Mouse (Mus musculus) liver, embryonic 16.5 days (tissue): Measurements from ENCODE around the gene Stxbp3. TPM values are rescaled to one million over a fixed set of nuclear protein-coding genes. Genes with fewer than 3 reads are reported as not detected.

Source experiments
- ATAC-seq: fragments of 200-750 bp; cut with Nextera tagmentation; 2 replicates; pipeline ENCODE4 v1.8.0; 2017; ENCODE audit warnings: low read depth, mild to moderate bottlenecking, moderate number of reproducible peaks, moderate library complexity
- H3K27ac ChIP-seq: fragments of 300-500 bp; sonication (generic); 2 replicates; pipeline ENCODE4 v1.5.1; 2014; ENCODE audit warnings: mild to moderate bottlenecking, low read length
- H3K27me3 ChIP-seq: fragments of 300-500 bp; sonication (generic); 2 replicates; pipeline ENCODE4 v1.6.1; 2014; ENCODE audit warnings: low read depth, low read length, mixed read lengths; ENCODE audit not compliant: control insufficient read depth, insufficient read depth
- H3K36me3 ChIP-seq: fragments of 300-500 bp; sonication (generic); 2 replicates; pipeline ENCODE4 v1.6.1; 2014; ENCODE audit warnings: mild to moderate bottlenecking; ENCODE audit not compliant: control insufficient read depth, insufficient read depth
- H3K4me1 ChIP-seq: fragments of 300-500 bp; sonication (generic); 2 replicates; pipeline ENCODE4 v1.6.1; 2014; ENCODE audit warnings: low read depth, low read length, mixed read lengths; ENCODE audit not compliant: control insufficient read depth
- H3K4me2 ChIP-seq: fragments of 300-500 bp; sonication (generic); 2 replicates; pipeline ENCODE4 v1.6.1; 2014; ENCODE audit warnings: low read depth, low read length, mixed read lengths
- H3K4me3 ChIP-seq: fragments of 300-500 bp; sonication (generic); 2 replicates; pipeline ENCODE4 v1.5.1; 2014; ENCODE audit warnings: low read depth, mild to moderate bottlenecking, low read length
- H3K9ac ChIP-seq: fragments of 300-500 bp; sonication (generic); 2 replicates; pipeline ENCODE4 v1.6.1; 2014; ENCODE audit warnings: low read depth, low read length
- H3K9me3 ChIP-seq: fragments of 300-500 bp; sonication (generic); replicated peaks from 2 replicates; pipeline ENCODE4 v1.6.1; 2016; ENCODE audit warnings: low read length; ENCODE audit not compliant: control insufficient read depth
- whole genome bisulfite sequencing: fragments of 180-500 bp; shearing (Covaris S2); extraction: QIAGEN DNeasy Blood & Tissue Kit; methylation state at CpG from one replicate; pipeline ENCODE4 v1.1.7; 2014; ENCODE audit not compliant: insufficient replicate concordance; 5-methylcytosine and 5-hydroxymethylcytosine counted together
- polyA plus RNA-seq: library from polyadenylated mRNA; unstranded; fragments of >200 nt; fragmentation: Nextera tagmentation; extraction: Ambion mirVana; gene quantifications from 2 replicates; pipeline ENCODE4 v1.2.1, GENCODE M21; 2015

Stxbp3 gene
- polyA plus RNA-seq, 1 experiment from 2014 or later = 17.6 TPM

DNA sequence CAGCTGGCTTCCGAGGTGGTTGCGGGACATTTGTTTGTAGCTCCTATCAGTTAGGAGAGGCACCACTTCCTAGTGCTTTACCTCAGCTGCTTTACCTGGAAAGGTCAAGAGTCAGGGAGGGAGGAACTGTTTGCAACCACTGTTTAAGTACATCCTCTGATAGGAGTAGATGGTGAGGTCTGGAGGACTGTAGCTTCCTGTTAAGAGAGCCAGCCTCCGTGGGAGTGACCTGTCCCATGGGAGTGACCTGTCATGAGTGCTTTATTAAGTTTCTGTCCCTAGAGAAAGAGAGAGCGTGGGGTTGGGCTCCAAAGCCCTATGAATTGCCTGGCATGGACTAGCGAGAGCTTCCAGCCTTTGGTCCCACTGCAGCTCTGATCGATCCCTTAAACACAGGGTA is 70.8 kb downstream of the Stxbp3 start:
- 52% methylated on average over 6 of the region's 6 CpGs for WGBS
- H3K9me3 ChIP-seq = no peaks in the 10 kb centered on the region
- no peak overlapping the region for H3K4me2 ChIP-seq
- H3K27me3 ChIP-seq = no peaks in the 10 kb centered on the region
- ATAC-seq = no peak
- no peak overlapping the region for H3K9ac ChIP-seq
- no peaks in the 10 kb centered on the region for H3K36me3 ChIP-seq
- no peak overlapping the region for H3K4me3 ChIP-seq
- no peaks in the 10 kb centered on the region; the same call in 1 of the 2 replicates for H3K4me1 ChIP-seq
- no peak overlapping the region for H3K27ac ChIP-seq

DNA sequence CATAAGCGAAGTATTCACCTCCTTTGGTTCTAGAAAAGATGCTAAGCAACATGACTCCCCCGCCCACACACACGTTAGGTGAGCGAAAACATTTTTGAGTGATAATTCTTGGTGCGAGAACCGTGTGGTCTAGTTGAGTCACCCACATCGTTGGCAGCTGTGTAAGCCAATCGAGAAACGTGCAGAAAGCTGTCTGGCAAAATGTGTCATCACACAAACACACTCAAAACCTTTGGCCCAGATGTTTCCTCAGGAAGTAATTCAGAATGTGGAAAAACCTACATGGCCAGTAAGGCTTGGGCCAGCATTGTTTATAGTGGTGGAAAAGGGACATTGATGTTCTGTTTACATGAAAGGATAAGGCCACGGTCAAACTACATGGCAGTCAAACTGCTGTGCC is 72.9 kb downstream of the Stxbp3 start:
- no peaks in the 10 kb centered on the region; the same call in 1 of the 2 replicates for H3K4me1 ChIP-seq
- ATAC-seq = no peak
- H3K9me3 ChIP-seq = no peaks in the 10 kb centered on the region
- no peaks in the 10 kb centered on the region for H3K27me3 ChIP-seq
- no peak overlapping the region for H3K4me3 ChIP-seq
- WGBS = 26% methylated on average over 10 of the region's 10 CpGs
- no peak overlapping the region for H3K4me2 ChIP-seq
- H3K27ac ChIP-seq = no peak overlapping the region
- no peak overlapping the region for H3K9ac ChIP-seq
- H3K36me3 ChIP-seq = no peaks in the 10 kb centered on the region

GRCm38 (mm10) chr3:108766943-108767342 is 73.4 kb downstream of the Stxbp3 start:
- no peak overlapping the region for H3K4me3 ChIP-seq
- no peak overlapping the region for H3K27ac ChIP-seq
- no peak overlapping the region for H3K9ac ChIP-seq
- no peaks in the 10 kb centered on the region; the same call in 1 of the 2 replicates for H3K4me1 ChIP-seq
- no peaks in the 10 kb centered on the region for H3K36me3 ChIP-seq
- WGBS = 64% methylated on average over 7 of the region's 7 CpGs
- H3K4me2 ChIP-seq = no peak overlapping the region
- H3K27me3 ChIP-seq = no peaks in the 10 kb centered on the region
- H3K9me3 ChIP-seq = no peaks in the 10 kb centered on the region
- ATAC-seq = peak; percentile 54

GRCm38 (mm10) chr3:108765476-108765875 is 74.8 kb downstream of the Stxbp3 start:
- Histone ChIP-seq H3K36me3 (no peaks in the 10 kb centered on the region), H3K4me3 (no peak overlapping the region), H3K9me3 (no peaks in the 10 kb centered on the region), H3K27ac (no peak overlapping the region), H3K4me1 (no peaks in the 10 kb centered on the region; the same call in 1 of the 2 replicates), H3K9ac (no peak overlapping the region), H3K27me3 (no peaks in the 10 kb centered on the region), H3K4me2 (no peak overlapping the region)
- no peak for ATAC-seq
- WGBS = 66% methylated on average over 7 of the region's 7 CpGs

DNA sequence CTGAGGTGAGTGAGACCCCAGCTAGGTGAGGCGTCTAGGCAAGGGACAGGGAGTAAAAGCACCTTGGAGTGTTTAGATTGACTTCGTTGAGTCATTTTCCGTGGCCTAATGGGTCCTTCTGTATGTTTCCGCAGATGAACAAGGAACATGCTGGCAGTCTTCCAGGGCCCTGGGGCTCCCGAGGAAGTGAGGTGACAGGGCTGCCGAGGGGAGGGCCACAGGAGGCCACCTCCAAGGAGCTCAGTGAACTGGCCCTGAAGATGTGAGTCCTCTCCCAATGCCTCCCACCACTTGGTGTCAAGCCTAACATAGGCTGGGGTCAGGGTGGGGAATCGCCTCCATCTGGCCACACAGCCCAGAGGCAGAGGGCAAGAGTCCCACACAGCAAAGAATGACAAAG is 75.3 kb downstream of the Stxbp3 start:
- WGBS = 63% methylated on average over 7 of the region's 7 CpGs
- Histone ChIP-seq H3K27me3 (no peaks in the 10 kb centered on the region), H3K36me3 (no peaks in the 10 kb centered on the region), H3K4me1 (no peaks in the 10 kb centered on the region; the same call in 1 of the 2 replicates), H3K4me3 (no peak overlapping the region), H3K9ac (no peak overlapping the region), H3K4me2 (no peak overlapping the region), H3K9me3 (no peaks in the 10 kb centered on the region), H3K27ac (no peak overlapping the region)
- no peak for ATAC-seq

DNA sequence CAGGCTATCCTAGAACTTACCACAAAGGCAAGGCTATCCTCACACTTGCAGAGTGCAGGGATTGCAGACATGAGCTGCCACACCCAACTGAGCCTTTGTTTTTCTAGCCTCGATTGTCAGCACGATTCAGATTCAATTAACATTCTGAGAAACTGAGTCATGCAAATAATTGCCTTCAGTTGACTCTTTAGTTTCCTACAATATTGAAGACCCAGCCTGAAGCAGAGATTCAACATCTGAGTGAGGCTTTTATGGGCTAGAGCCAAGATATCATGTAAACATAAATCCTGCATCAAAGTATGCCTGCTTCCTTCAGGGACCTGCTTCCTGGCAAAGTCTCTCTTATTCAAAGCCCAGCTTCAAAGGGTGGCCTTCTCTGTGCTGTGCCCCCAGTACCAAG is 76.6 kb downstream of the Stxbp3 start:
- WGBS = 64% methylated on average over 2 of the region's 2 CpGs
- no peaks in the 10 kb centered on the region for H3K9me3 ChIP-seq
- H3K4me3 ChIP-seq = no peak overlapping the region
- no peak overlapping the region for H3K9ac ChIP-seq
- H3K4me1 ChIP-seq = no peaks in the 10 kb centered on the region; the same call in 1 of the 2 replicates
- H3K4me2 ChIP-seq = no peak overlapping the region
- ATAC-seq = no peak
- no peaks in the 10 kb centered on the region for H3K36me3 ChIP-seq
- H3K27me3 ChIP-seq = no peaks in the 10 kb centered on the region
- H3K27ac ChIP-seq = no peak overlapping the region

DNA sequence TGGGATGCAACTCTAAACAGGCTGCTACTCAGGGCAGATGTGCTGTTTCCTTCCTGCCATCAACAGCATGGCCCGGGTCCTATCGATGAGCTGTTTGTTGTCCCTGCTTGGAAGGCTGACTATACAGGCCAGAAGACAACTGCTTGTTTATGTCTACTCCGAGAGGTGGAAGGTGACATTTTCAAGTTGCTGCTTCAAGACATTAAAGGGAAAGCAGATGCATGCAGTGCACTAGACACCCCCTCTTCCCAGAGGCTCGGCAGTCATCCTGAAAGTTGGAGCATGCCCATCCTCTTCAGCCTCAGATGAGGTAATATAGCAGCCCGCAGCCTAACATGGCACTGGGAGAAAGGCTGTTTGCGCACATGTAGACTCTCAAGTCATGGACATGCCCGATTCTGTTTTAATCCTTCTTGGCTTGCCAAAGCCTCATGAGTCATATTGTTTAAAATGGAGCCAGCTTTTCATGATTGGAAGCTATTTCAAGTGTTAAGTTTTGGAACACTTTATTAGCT is 77.7 kb downstream of the Stxbp3 start:
- Histone ChIP-seq H3K4me2 (no peak overlapping the region), H3K9ac (no peak overlapping the region), H3K4me3 (no peak overlapping the region), H3K27me3 (no peaks in the 10 kb centered on the region; the same call in 1 of the 2 replicates), H3K36me3 (no peaks in the 10 kb centered on the region), H3K9me3 (no peaks in the 10 kb centered on the region), H3K4me1 (no peaks in the 10 kb centered on the region; the same call in 1 of the 2 replicates), H3K27ac (no peak overlapping the region)
- WGBS = 54% methylated on average over 7 of the region's 7 CpGs
- no peak for ATAC-seq

- no peak for ATAC-seq
- 74% methylated on average over 11 of the region's 11 CpGs for WGBS
- H3K27ac ChIP-seq = no peak overlapping the region
These were observed 80.5 kb downstream of the Stxbp3 start for GRCm38 (mm10) chr3:108759566-108760420.

DNA sequence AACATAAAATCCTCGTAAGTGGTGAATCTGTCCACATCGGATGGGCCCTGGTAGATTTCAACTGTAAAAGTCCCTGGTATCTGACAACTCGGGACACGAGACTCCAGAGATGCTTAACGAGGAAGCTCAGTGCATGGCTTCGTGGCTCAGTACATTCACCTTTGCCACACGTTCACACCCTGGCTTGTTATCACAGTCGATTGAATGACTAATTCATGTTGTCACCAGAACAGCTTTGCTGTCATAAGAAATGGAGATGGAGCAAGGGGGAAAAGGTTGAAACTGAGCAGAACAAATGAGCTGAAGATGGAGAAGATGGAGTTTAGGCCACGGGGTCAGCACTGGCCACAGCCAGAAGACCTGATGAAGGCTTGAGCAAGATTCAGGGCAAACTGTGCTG is 82.8 kb downstream of the Stxbp3 start:
- no peaks in the 10 kb centered on the region for H3K9me3 ChIP-seq
- peaks cover 28% of the 10 kb centered on the region for H3K4me1 ChIP-seq
- H3K4me3 ChIP-seq = no peak overlapping the region
- no peak overlapping the region for H3K9ac ChIP-seq
- no peak for ATAC-seq
- no peak overlapping the region for H3K4me2 ChIP-seq
- H3K36me3 ChIP-seq = no peaks in the 10 kb centered on the region
- no peaks in the 10 kb centered on the region; the same call in 1 of the 2 replicates for H3K27me3 ChIP-seq
- no peak overlapping the region for H3K27ac ChIP-seq
- WGBS = 72% methylated on average over 9 of the region's 9 CpGs

More at GRCm38 (mm10) chr3:108759566-108760420, 80.5 kb downstream of the Stxbp3 start:
- Histone ChIP-seq H3K36me3 (no peaks in the 10 kb centered on the region), H3K27me3 (no peaks in the 10 kb centered on the region; the same call in 1 of the 2 replicates), H3K9me3 (no peaks in the 10 kb centered on the region), H3K4me1 (peaks cover 17% of the 10 kb centered on the region), H3K4me2 (no peak overlapping the region), H3K4me3 (no peak overlapping the region), H3K9ac (no peak overlapping the region)
